Comparison of ENCODE assay signal across 13 mouse cellular contexts in the genomic region with DNA sequence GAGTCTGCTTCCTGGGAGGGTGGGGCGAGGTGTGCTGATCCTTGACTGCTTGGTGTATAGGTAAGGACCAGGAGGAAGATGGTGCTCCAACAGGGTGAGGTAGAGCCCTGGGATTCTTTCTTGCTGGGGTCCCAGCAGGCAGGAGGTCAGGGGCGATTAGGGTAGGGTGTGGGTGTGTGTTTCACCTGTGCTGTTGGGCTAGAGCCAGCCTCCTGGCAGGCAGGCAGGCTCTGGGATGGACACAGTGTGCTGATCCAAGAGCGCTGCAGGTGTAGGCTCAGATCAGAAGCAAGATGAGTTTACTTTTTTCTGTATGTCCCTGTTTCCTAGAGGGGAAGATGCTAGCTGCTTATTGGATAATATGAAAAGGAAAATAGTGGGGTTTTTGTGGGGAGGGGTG.
A peak's percentile ranks its signal among the peaks of the same experiment; 100 is the strongest.
DNase-seq lines count a peak whose midpoint lies in the region.
"Had no signal": no experiment of that assay in that cellular context is flagged by ENCODE, and none has a peak within 500 bp of the region (broad histone marks: within the 10 kb centered on the region; RNA-seq: fewer than 3 reads in every experiment).

No protein-coding gene starts in this region.

- peak; percentile 4 for DNase-seq in cerebellum, adult 11 months
- peak; percentile 28 to 39 for DNase-seq in cerebellum, adult 18-20 months
- DNase-seq in cerebellum, adult 9-11 months: peak; percentile 19
- DNase-seq in heart, adult 18-20 months: no peak
- DNase-seq in urinary bladder, postnatal 14 days (ENCODE audit: low spot score): no peak
- DNase-seq in kidney, postnatal 4 days: no peak
- DNase-seq: adrenal gland, adult 2 months; adrenal gland, postnatal 25 days; gastrocnemius, postnatal 14 days; heart, postnatal 10 days; heart, postnatal 4 days; kidney, adult 11 months; kidney, adult 9 months had no signal

Comparison
In these comparisons a context has a peak if more than half of its experiments do, and no peak if none do; other contexts are left out.
1. DNase-seq: peak in cerebellum, adult 11 months (single experiment), cerebellum, adult 18-20 months (2 of 2) and cerebellum, adult 9-11 months (single experiment); none in heart, adult 18-20 months (0 of 2), urinary bladder, postnatal 14 days (single experiment) and kidney, postnatal 4 days (0 of 2).